ENCODE assay signal across 10 mouse cellular contexts in the genomic region with DNA sequence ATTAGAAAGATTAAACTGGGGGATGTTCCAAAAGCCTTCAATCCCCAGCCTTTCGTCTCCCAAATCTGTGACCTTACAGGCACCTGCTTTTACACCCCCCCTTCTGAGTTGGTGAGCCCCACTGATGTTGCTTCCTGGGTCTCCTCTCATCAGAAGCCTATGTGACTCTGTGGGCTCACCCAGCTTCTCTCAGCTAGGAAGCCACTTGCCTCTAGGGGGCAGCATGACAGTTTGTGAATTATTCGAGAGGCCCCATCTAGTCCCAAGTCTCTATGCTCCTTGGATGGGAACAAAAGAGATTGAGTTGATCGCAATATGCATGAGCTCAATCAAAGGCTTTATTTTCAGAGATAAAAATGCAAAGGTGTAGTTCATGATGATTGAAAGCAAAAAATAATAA.
DNase-seq lines count a peak whose midpoint lies in the region; ATAC-seq and TF ChIP-seq lines count a peak whose summit lies in the region.
"Had no signal": no experiment of that assay in that cellular context is flagged by ENCODE, and none has a peak within 500 bp of the region (broad histone marks: within the 10 kb centered on the region; RNA-seq: fewer than 3 reads in every experiment).

No protein-coding gene starts in this region.

- peak; percentile 9; the same call in 1 of the 2 replicates for TF ChIP-seq CTCF in heart, postnatal 0 days (IDR thresholded peaks at IDR 0.05; ENCODE audit: low read depth)
- TF ChIP-seq CTCF in liver, embryonic 14.5 days (IDR thresholded peaks at IDR 0.05; ENCODE audit: low read depth), result 0 out of 2 replicates have a peak, but pooled peaks have one; percentile 10

- H3K27me3 ChIP-seq in heart, postnatal 0 days (ENCODE audit: control insufficient read depth, insufficient read depth, low read length), result no peaks in the 10 kb centered on the region
- no peaks in the 10 kb centered on the region for H3K27me3 ChIP-seq in heart, embryonic 11.5 days (ENCODE audit: control insufficient read depth, insufficient read depth, low read length)
- H3K27me3 ChIP-seq in liver, embryonic 14.5 days (ENCODE audit: control insufficient read depth, insufficient read depth, low read length), result no peaks in the 10 kb centered on the region
- no peaks in the 10 kb centered on the region for H3K27me3 ChIP-seq in liver, embryonic 11.5 days (replicated peaks; ENCODE audit: control insufficient read depth, insufficient read depth, low read length)
- H3K27me3 ChIP-seq: CH12.LX had no signal

- no peak overlapping the region for H3K4me2 ChIP-seq in heart, postnatal 0 days (ENCODE audit: low read depth, low read length)
- no peak overlapping the region for H3K4me2 ChIP-seq in heart, embryonic 11.5 days
- H3K4me2 ChIP-seq in liver, embryonic 14.5 days (ENCODE audit: low read depth), result no peak overlapping the region
- H3K4me2 ChIP-seq in liver, embryonic 11.5 days, result no peak overlapping the region

- no peak overlapping the region for H3K27ac ChIP-seq in heart, postnatal 0 days (ENCODE audit: low read depth)
- H3K27ac ChIP-seq in heart, embryonic 11.5 days (ENCODE audit: low read depth, low read length), result no peak overlapping the region
- H3K27ac ChIP-seq in liver, embryonic 14.5 days, result no peak overlapping the region
- no peak overlapping the region for H3K27ac ChIP-seq in liver, embryonic 11.5 days (ENCODE audit: low read depth, low read length)

- no peak for ATAC-seq in heart, postnatal 0 days (ENCODE audit: insufficient read depth, low read depth)
- no peak for ATAC-seq in heart, embryonic 11.5 days (replicated peaks; ENCODE audit: insufficient number of reproducible peaks, low FRiP score, low TSS enrichment)
- no peak for ATAC-seq in liver, embryonic 14.5 days (ENCODE audit: insufficient read depth)
- ATAC-seq in liver, embryonic 11.5 days (replicated peaks; ENCODE audit: low FRiP score), result no peak

- no peaks in the 10 kb centered on the region for H3K9me3 ChIP-seq in heart, postnatal 0 days (replicated peaks; ENCODE audit: control insufficient read depth, low read length)
- H3K9me3 ChIP-seq in heart, embryonic 11.5 days (replicated peaks; ENCODE audit: control insufficient read depth, low read length), result no peaks in the 10 kb centered on the region
- no peaks in the 10 kb centered on the region; the same call in 1 of the 2 replicates for H3K9me3 ChIP-seq in liver, embryonic 14.5 days (ENCODE audit: control insufficient read depth, low read length)
- no peaks in the 10 kb centered on the region for H3K9me3 ChIP-seq in liver, embryonic 11.5 days (ENCODE audit: control insufficient read depth, low read length)

- no peak for TF ChIP-seq EP300 in heart, postnatal 0 days (IDR thresholded peaks at IDR 0.05; ENCODE audit: low read depth)
- no peak for TF ChIP-seq EP300 in liver, embryonic 14.5 days (IDR thresholded peaks at IDR 0.05; ENCODE audit: low read depth)

- WGBS in heart, postnatal 0 days, result 80% methylated on average over 3 of the region's 3 CpGs
- 83% methylated on average over 3 of the region's 3 CpGs for WGBS in heart, embryonic 11.5 days (ENCODE audit: insufficient replicate concordance)
- 64% methylated on average over 3 of the region's 3 CpGs for WGBS in liver, embryonic 14.5 days (ENCODE audit: insufficient replicate concordance)
- 85% methylated on average over 3 of the region's 3 CpGs for WGBS in liver, embryonic 11.5 days

- no peak overlapping the region for H3K4me3 ChIP-seq in heart, postnatal 0 days (ENCODE audit: low read depth, low read length)
- H3K4me3 ChIP-seq in heart, embryonic 11.5 days (ENCODE audit: low read depth, low read length), result no peak overlapping the region
- no peak overlapping the region for H3K4me3 ChIP-seq in liver, embryonic 14.5 days (ENCODE audit: insufficient read depth in 1 of 2, low read depth in 2 of 2, low read length in 2 of 2)
- no peak overlapping the region for H3K4me3 ChIP-seq in liver, embryonic 11.5 days (ENCODE audit: low read depth, low read length)
- H3K4me3 ChIP-seq: erythroblast, embryonic 14.5 days had no signal

- H3K4me1 ChIP-seq in heart, postnatal 0 days (ENCODE audit: control insufficient read depth, insufficient read depth), result no peaks in the 10 kb centered on the region
- no peaks in the 10 kb centered on the region for H3K4me1 ChIP-seq in heart, embryonic 11.5 days (ENCODE audit: control insufficient read depth, insufficient read depth, low read length)
- H3K4me1 ChIP-seq in liver, embryonic 14.5 days (replicated peaks; ENCODE audit: control insufficient read depth in 2 of 2, insufficient read depth in 2 of 2, low read length in 1 of 2), result no peaks in the 10 kb centered on the region
- no peaks in the 10 kb centered on the region; the same call in 1 of the 2 replicates for H3K4me1 ChIP-seq in liver, embryonic 11.5 days (replicated peaks; ENCODE audit: control insufficient read depth, insufficient read depth, low read length)

- DNase-seq in heart, postnatal 0 days (ENCODE audit: low spot score), result no peak
- DNase-seq in liver, embryonic 14.5 days (ENCODE audit: low read depth in 3 of 3, low spot score in 3 of 3), result no peak
- no peak for DNase-seq in liver, embryonic 11.5 days (ENCODE audit: low spot score)
- peak; percentile 32 for DNase-seq in brain, adult 2 months (ENCODE audit: low read depth, low spot score)
- peak; percentile 31 for DNase-seq in retina, postnatal 1 day
- no peak for DNase-seq in frontal cortex, postnatal 10 days (ENCODE audit: low spot score in 2 of 2)
- DNase-seq: thymus, adult 18-20 months had no signal

- no peak overlapping the region for H3K9ac ChIP-seq in heart, postnatal 0 days (replicated peaks; ENCODE audit: low read depth, low read length)
- no peak overlapping the region for H3K9ac ChIP-seq in heart, embryonic 11.5 days (ENCODE audit: low read depth, low read length)
- H3K9ac ChIP-seq in liver, embryonic 14.5 days (replicated peaks), result no peak overlapping the region
- H3K9ac ChIP-seq in liver, embryonic 11.5 days (ENCODE audit: low read depth, low read length), result no peak overlapping the region

- no peaks in the 10 kb centered on the region for H3K36me3 ChIP-seq in heart, postnatal 0 days (replicated peaks; ENCODE audit: control insufficient read depth, insufficient read depth, low read length)
- no peaks in the 10 kb centered on the region for H3K36me3 ChIP-seq in heart, embryonic 11.5 days (ENCODE audit: control insufficient read depth, insufficient read depth, low read length)
- H3K36me3 ChIP-seq in liver, embryonic 14.5 days (replicated peaks; ENCODE audit: control insufficient read depth, insufficient read depth, low read depth), result no peaks in the 10 kb centered on the region
- H3K36me3 ChIP-seq in liver, embryonic 11.5 days (ENCODE audit: control insufficient read depth, insufficient read depth, low read length), result no peaks in the 10 kb centered on the region

Comparison
In these comparisons a context has a peak if more than half of its experiments do, and no peak if none do; other contexts are left out.
1. DNase-seq: peak in brain, adult 2 months (single experiment) and retina, postnatal 1 day (single experiment); none in heart, postnatal 0 days (single experiment), liver, embryonic 14.5 days (0 of 3), liver, embryonic 11.5 days (single experiment) and frontal cortex, postnatal 10 days (0 of 2).